Mouse (Mus musculus) thymus, adult 18-20 months (tissue): ENCODE data around the gene Rbck1.
"Not testable (repeated sequence)": the region's sequence is repeated elsewhere in the genome, so short reads cannot be mapped to it uniquely, and the experiment has no call there.

Experiments used
- DNase-seq, 2 experiments: peaks; one replicate each; pipeline ENCODE4 v3.0.0; 2022; ENCODE audit warnings: mixed read lengths in 2 of 2

The Rbck1 gene

DNA sequence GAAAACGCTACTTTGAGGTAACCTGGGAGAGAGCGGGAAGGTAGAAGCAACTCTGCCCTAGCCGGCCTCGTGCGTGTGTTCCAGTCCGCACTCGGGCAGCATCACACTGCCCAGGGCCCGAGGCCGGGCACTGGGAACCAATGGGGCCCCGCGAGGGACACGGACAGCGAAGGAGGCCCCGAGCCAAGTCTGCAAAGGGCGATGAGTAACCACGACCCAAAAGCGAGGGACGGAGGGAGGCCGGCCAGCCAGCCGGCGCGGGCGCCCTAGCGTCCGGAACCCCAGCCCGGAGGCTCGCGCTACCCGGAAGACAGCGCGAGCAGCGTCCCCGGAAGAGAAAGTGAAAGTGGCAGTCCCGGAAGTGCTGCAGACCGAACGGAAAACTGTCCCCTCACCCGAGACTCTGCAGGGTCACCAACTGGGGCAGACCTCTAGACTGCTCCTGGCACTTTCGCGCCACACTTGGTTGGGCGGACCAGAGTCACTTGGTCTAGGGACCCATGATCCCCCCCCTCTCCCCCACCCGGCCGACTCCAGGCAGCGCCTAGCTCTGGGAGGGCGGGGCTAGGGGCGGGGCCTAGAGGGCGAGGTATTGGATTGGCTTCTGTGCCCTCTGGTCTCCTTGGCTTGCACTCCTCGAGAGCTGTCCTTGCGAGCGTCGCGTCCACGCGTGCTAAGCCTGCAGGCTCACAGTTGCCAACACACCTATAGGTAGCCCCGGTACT lies at the start of gene Rbck1:
Rbck1 (minus strand) TSS at position 553 of the 725 bp plus-strand sequence.
- DNase-seq, result peak; percentile 75 to 86

DNA sequence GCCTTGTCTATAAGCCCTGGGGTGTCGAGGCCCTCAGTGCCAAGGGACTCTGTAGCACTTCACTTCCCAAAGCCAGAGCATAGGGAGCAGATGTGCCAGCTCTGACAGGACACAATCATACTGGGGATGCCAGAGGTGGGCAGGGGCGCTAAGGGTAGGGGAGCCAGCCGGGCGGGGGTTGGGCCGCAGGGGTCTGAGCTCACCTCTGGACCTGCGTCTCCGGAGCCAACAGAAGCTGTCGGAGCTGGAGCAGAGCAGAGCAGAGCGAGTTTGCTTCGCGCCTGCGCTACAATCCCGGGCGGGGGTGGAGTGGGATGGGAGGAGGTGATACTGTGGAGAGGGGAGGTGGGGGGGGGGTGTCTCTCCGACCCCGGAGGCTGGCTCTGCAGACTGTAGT lies 43.9 kb upstream of the Rbck1 start, which contains the start of gene Nrsn2:
Nrsn2 (minus strand) TSS at position 294 of the 397 bp plus-strand sequence.
- DNase-seq, result no peak

DNA sequence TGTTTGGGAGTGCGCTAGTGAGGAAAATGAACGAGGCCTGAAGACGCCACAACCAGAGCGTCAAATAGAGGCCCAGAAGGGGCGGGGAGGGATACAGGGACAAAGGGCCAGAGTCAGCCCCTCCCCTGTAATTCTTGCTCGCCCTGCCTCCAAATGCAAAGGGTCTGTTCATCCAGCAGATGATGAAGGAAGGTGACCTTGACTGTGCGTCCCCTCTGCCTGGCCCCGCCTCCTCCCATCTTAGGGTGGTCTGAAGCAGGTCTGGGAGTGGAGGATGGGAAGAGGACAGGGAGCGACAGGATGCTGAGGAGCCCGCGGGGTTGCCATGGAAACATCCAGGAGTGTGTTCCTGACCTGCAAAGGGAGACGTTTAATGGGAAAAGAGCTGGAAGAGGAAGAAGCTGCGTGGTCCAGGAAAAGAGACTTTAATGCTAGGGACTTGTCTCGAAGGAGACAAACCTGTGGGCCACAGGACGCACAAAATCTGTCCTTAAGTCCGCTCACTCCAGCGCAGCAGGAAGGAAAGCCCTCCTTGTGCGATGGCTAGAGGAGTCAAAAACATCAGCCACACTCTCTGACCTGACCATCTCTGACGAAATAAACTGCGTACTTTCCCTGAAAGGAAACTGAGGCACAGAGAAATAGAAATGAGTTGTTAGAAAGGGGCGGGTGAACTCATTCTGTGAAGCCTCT lies 43.3 kb upstream of the Rbck1 start:
- DNase-seq, result no peak

DNA sequence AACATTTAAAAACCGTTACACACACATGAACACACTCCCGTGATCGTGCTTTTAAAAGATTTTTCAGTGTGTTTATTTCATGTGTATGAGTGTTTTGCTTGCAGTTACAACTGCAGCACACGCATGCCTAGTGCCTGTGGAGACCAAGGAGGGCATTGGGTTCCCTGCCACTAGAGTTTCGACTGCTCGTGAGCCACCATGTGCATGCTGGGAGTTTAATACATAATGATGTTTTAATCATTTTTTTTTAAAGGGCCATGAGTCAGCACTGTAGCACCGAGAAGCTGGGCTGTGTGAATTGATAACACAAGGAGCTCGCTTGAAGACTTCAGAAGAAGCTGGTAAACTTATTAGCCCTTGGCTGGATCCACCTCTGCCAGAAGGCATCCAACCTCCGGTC lies 41.1 kb upstream of the Rbck1 start:
- DNase-seq, result no peak

GRCm38 (mm10) chr2:152372661-152373060 lies 40.2 kb upstream of the Rbck1 start:
- no peak for DNase-seq

DNA sequence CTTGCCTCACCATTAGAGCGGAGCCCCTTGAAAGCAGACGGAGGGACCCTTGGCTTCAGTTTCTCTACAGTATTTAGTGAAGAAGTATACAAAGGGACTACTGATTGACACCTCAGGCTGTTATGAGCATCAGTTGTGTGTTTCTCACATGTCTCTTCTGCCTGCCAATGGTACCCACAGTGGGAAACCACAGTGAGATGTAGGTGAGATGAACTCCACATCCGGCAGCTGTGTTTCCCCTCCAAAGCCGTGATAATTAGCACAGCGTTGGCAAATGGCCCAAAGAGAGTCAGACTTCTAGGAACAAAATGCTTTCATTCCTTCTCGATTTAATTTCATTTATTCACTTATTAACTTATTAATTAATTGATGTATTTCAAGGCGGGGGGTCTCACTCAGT lies 39.7 kb upstream of the Rbck1 start:
- peak; percentile 28 to 43 for DNase-seq

GRCm38 (mm10) chr2:152368532-152369140 lies 36.2 kb upstream of the Rbck1 start:
- DNase-seq, result peak; percentile 40 to 54

- no peak for DNase-seq
Observed at GRCm38 (mm10) chr2:152367917-152368316, 35.5 kb upstream of the Rbck1 start.

DNA sequence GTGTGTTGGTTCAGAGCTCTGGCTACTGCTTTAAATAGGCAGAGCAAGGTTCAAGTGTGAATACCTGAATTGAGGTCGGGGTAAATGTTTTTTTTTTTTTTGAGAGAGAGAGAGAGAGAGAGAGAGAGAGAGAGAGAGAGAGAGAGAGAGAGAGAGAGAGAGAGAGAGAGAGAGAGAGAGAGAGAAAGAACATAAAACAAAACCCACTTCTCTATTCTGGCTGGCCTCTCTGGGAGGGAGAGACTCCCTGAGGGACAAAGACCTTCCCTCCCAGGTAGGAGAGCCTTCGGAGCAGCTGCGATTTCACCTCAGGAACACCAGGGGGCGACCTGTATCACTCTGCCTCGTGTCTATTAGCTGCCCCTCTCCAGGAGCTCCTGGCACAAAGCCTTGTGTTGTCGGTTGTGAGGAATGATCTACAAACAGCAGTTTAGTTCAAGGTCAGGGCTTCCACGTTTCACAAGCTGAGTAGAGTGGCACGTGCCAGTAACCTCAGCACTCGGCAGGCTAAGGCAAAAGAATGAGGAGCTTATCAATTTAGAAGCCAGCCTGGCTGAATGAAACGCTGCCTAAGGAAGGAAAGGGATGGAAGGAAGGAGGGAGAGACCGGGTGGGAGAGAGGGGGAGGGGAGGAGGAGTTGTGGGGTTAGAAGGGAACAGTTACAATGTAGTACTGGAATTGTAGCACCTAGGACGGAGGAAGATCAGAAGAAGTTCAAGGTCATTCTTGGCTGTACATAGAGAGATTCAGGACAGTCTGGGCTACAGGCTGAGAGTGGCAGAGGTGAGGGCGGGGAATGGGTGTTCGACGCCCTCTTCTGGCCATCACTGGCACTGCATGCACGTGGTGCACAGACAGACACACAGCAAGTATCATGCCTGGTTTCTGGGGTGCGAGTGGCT lies 31.0 kb upstream of the Rbck1 start:
- peak in 1 of 2 experiments; percentile 46 for DNase-seq

GRCm38 (mm10) chr2:152361193-152361592 lies 28.7 kb upstream of the Rbck1 start:
- DNase-seq, result no peak

DNA sequence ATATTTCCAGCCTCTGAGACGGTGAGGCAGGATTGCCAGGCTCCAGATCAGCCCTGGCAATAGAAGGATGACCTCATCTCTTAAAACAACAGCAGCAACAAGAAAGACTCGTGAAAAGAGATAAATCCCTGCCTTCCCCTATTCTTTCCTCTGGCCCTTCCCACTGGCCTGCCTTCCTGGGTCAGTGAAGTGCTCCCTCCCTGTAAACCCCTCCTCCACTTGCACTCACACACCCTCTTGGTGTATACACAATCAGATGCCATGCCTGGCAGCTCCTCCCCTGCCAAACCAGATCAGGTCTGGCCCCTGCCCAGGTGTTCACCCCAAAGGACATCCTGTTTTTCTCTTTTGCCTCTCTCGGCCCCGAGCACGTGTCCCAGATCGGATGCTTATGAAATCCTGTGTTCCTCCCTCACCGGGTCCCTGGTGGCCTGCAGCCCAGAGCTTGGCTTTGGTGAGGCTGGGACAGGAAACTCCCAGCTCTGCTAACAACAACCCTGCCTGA lies 27.9 kb upstream of the Rbck1 start:
- DNase-seq, result peak; percentile 26 to 50

DNA sequence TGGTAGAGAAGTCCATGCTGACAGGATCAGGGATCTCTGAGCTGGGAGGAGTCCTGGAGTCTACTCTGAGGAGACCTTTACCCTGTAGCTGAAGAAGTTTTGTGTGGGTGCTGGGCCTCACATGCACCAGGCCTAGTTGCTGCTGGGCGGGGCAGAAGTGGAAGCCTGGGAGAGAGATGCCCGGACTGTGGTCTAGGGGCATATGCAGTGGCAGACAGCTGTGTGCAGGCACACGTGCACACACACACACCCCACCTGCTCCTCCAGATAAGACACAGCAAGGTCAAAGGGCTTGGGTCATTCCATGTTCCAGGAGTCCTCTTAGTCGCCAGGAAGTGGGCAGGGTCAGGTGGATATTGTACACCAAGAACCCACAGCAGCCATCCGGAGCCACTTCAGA lies 27.2 kb upstream of the Rbck1 start:
- no peak for DNase-seq

DNA sequence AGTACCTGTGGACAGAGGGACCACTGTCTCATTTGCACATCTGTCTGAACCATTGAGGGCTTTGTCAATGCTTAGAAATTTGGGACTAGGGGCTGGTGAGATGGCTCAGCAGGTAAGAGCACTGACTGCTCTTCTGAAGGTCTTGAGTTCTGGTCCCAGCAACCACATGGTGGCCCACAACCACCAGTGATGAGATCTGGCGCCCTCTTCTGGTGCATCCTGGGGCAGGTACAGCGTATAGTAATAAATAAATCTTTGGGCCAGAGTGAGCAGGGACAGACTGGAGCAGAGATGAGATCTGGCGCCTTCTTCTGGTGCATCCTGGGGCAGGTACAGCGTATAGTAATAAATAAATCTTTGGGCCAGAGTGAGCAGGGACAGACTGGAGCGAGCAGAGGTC lies 26.5 kb upstream of the Rbck1 start:
- not testable (repeated sequence) for DNase-seq

DNA sequence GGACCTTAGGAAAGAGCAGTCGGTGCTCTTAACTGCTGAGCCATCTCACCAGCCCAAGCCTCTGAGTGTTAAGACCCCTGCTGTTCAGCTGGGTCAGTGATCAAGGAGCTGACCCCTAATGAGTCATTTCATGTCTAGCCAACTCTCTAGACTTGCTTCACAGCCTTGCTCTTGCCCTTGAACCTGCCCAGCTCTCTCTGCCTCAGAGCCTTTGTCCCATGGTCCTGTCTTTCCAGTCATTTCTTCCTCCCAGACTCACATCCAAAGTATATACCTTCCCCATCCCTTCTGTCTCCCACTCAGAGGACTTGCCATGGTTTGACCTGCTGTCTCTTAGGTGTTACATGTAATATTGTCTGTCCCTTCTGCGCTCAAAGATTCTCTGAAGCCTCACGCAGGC lies 24.8 kb upstream of the Rbck1 start:
- no peak for DNase-seq

GRCm38 (mm10) chr2:152349842-152350540 lies 17.5 kb upstream of the Rbck1 start:
- DNase-seq, result no peak

- no peak for DNase-seq
Observed at GRCm38 (mm10) chr2:152349205-152349604, 16.8 kb upstream of the Rbck1 start.

GRCm38 (mm10) chr2:152347722-152348121 lies 15.3 kb upstream of the Rbck1 start:
- DNase-seq, result no peak

DNA sequence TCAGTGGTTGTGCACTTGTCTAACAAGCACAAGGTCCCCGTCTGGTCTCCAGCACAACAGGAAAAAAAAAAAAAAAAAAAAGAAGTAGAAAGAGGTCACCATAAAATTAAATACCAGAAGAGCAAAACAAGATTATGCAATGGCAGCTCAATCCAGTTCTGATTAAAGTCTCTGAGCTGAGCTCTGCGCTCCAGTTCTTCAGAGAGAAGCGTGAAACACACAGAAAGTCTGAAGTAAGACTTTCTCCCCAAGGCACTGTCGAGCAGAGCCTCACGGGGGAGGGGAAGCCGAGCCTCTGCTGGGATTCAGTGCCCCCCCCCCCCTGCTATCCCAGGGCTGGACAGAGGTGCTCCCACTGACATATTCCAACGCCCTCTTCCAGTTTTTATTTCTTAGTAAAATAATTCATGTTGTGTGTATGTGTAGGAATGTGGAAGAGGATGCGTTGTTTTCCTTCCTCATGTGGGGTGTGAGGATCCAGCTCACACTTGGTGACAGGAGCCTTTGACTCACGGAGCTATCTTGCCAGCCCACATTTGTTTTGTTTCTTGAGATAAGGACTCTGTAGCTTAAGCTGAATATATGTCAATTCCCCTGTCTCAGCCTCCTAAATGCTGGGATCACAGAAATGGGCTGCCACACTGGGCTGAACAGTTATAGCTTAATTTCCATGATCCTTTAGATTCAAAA lies 14.5 kb upstream of the Rbck1 start:
- no peak for DNase-seq

- DNase-seq, result no peak
Observed at GRCm38 (mm10) chr2:152345393-152345792, 12.9 kb upstream of the Rbck1 start.

DNA sequence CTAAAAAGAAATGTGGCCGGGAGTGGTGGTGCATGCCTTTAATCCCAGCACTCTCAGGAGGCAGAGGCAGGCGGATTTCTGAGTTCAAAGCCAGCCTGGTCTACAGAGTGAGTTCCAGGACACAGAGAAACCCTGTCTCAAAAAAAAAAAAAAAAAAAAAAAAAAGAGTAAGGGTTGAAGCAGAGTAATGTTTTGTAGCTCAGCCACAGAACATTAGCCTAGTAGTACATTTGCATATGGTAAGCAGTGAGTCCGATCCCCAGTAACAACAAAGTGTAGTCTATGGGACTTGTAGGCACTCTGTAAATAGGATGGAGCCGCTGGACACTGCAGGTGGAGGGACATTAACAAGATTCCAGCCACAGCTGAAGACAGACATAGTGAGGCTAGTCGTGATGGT lies 12.5 kb upstream of the Rbck1 start:
- DNase-seq, result no peak

GRCm38 (mm10) chr2:152344361-152344760 lies 11.9 kb upstream of the Rbck1 start:
- DNase-seq, result no peak
